Mouse (Mus musculus) CD4-positive, CD25-positive, alpha-beta regulatory T cell, adult 2 months (primary cell): Measurements from ENCODE around the gene Mcur1.

Experiments used
- DNase-seq: peaks from one replicate; pipeline ENCODE4 v3.0.0-alpha.2; 2012; ENCODE audit warnings: low read depth, low spot score

Mcur1 gene

GRCm38 (mm10) chr13:43559711-43560457 is at the start of gene Mcur1:
Gene Mcur1, minus strand, starts transcription at chr13:43560191.
- peak; percentile 95 for DNase-seq

DNA sequence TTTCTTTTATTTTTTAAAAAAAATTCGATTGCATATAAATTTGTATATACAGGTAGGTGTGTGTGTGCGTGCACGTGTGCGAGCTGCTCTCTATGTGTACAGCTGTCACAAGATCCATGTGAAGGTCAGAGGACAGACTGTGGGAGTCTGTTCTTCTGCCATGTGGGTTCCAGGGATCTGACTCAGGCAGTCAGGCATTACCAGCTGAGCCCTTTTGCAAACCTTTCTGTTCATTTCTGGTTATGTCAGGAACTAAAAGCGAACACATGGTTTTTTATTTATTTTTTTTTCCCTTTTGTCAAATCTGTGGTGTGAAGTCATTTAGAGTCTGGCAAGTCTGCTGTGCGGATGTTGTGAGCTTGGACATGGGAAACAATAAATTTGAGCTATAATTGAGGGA is 48.9 kb upstream of the Mcur1 start:
- DNase-seq: no peak

DNA sequence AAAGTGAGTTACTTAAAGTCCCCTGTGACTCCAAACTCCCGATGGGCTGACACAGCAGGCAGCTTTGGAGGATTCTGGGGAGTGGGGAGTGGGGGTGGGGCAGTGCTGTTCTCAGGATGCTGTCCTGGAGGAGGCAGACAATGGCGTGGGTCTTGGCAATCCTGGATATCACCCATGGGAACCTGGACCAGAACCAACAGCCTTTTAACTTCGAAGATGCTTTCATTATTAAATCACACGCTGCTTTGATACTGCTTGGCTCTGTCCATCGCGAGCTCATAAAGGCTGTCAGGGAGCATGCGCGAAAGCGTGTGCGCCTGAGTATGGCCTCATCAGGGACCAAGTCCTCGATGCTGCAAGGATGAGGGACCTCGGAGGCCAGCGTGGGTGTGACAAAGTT is 43.1 kb upstream of the Mcur1 start:
- DNase-seq: no peak

DNA sequence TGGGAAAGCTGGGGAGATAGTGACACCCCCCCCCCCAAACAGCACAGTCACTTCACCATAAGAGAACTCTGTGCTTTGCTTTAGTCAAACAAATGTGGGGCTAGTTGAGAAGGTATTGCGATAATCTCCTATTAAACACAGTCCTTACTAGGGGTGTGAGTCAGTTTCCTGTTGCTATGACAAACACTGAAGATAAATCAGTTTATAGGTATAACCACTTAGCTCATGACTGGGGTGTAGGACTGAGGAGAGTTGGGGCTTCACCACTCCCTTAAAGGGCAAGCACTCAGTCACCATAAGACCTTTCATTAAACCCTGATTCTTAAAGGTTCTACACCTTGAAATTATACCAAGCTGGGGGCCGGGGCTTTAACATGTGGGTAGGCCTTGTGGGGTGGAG is 42.4 kb upstream of the Mcur1 start:
- DNase-seq: no peak

DNA sequence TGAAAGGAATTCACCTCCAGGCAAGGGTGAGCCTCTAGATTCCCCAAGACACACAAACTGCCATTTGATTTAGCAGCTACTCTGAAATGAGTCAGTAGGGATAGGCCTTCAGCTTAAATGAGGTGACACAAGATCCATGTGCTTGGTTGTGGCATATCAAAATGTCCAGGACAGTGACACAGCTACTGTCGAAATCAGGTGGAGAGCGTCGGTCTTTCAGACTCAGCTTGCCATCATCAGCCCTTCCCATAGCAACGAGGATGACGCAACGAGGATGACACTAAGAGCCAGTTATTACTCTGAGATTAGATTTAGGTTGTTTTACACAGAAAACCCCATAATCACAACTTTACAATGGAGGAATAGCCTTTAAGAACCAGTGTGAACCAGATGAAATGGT is 41.0 kb upstream of the Mcur1 start:
- DNase-seq: no peak

GRCm38 (mm10) chr13:43595896-43596295 is 35.9 kb upstream of the Mcur1 start:
- DNase-seq: peak; percentile 76

DNA sequence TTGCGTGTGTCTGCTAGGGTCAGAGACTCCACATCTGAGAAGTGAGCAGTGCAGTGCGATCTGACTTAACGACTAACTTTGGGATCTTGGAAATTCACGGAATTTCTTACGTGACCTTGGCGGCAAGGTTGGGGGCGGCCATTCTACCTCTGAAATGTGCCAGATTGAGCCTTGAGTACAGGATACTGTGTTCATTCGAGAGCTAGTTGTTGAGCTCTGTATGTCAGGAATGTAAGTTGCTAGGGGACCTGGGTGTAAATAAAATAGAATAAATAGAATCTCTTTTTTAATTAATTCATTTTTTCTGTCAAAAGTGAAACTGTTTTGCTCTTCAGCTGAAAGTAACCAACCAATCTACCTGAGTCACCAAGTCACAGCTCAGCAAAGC is 32.7 kb upstream of the Mcur1 start:
- no peak for DNase-seq

DNA sequence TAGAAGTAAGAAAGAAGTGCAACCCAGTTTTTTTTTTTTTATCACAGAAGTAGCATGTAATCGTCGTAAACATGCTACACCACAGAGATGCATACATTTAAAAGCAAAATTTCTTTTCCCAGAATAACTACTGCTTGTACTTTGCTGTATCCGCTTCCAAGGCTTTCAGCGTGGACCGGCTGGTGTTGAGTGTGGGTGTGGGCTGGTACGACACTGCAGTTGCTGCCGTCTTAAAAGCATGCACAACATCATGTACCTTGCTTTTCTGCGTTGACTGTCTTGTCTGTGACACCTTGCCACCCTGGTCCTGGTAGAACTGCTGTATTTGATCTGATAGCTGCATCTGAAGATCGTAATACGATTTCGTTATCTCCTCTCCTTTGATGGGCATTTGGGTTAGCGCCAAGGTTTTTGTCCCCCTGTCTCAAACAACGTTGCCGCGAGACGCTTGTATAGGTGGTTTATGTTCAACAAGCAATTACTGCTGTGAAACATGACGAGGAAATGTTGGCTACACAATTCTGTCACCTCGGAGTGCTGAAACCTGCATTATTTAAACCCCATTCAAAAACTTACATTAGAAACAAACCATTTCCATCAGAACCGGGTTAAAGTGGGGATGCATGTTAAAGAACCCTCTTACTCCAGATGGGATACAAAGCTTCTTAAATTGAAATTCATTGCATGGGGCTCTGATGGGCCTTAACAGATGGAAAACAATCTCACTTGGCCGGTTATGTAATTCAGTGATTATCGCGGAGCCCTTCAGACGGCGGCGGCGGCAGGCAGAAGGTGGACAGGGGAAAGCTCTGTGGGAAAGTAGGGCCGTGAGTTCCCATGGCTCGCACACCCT is 32.1 kb upstream of the Mcur1 start:
- DNase-seq: no peak

GRCm38 (mm10) chr13:43587844-43588840 is 28.2 kb upstream of the Mcur1 start:
- no peak for DNase-seq

GRCm38 (mm10) chr13:43586966-43587365 is 27.0 kb upstream of the Mcur1 start:
- no peak for DNase-seq

GRCm38 (mm10) chr13:43585335-43585734 is 25.3 kb upstream of the Mcur1 start:
- no peak for DNase-seq

- no peak for DNase-seq
Measured at GRCm38 (mm10) chr13:43583504-43583903, 23.5 kb upstream of the Mcur1 start.

- no peak for DNase-seq
Measured at GRCm38 (mm10) chr13:43582961-43583360, 23.0 kb upstream of the Mcur1 start.

DNA sequence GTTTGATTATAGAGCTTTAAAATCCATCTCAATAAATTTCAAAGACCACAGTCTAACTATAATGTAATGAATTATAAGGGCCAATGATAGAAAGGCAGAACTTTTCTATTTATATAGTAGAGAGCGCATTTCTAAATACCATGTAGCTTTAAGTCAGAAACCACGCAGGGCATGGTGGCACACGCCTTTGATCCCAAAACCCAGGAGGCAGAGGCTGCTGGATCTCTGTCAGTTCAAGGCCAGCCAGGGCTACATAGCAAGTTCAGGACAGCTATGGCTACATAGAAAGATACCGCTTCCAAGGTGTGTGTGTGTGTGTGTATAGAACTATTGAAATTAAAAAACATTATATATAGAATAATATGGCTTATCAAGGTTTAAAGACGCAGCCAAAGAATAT is 20.7 kb upstream of the Mcur1 start:
- no peak for DNase-seq

DNA sequence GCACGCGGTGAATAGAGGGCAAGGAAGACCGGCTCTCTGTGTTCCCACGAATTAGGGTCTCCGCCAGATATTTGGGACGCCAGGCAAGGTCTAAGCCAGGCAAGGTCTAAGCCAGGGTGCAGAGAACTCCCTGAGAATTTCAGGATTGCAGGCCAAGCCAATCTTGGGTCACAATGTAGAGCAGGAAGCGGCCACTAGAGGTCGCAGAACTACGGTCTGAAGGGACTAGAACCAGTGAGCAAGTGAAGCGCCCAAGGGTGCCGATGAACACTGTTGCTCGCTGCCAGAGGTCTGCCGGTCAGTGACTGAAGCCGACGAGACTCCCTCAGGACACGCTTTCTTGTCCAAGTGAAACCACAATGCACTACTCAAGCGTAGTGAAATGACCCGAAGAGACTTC is 19.7 kb upstream of the Mcur1 start:
- DNase-seq: peak; percentile 78

GRCm38 (mm10) chr13:43577766-43578165 is 17.8 kb upstream of the Mcur1 start:
- DNase-seq: no peak

- peak; percentile 61 for DNase-seq
Measured at GRCm38 (mm10) chr13:43577254-43577653, 17.3 kb upstream of the Mcur1 start.

GRCm38 (mm10) chr13:43575431-43575830 is 15.4 kb upstream of the Mcur1 start:
- DNase-seq: no peak

DNA sequence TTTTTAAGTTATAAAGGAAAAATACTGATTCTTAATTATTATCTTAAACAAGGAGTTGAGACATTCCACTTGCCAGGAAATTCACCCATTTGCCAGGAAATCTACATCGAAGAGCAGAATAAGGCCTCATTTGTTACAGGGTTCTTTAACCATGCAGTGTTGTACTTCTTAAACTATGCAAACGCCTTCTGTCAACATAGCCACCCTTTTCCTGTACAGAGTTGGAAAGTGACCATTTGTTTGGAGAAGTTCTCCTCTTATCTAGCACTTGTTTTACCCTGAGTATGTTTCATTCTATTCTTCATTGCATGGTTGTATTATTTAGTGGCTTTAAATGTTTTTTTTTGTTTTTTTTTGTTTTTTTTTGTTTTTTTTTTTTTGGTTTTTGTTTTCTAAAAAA is 14.0 kb upstream of the Mcur1 start:
- DNase-seq: no peak

- no peak for DNase-seq
Measured at GRCm38 (mm10) chr13:43567141-43567891, 7.3 kb upstream of the Mcur1 start.

DNA sequence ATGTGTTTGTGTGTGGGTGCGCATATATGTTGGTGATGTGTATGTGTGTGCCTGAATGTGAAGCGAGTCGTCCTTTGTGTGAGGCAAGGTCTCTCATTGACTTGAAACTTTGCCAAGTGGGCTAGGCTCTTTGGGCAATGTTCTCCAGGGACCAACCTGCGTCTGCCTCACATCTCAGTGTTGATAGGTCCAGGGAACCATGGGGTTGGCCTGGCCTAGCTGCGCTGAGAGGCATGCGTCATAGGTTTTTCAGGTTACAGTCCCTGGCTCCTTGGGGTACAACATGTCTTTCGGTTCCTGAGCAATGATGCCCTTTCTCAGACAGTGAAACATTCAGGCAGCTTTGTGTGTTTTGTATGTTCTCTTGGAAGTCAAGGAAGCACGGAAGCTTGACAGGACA is 6.2 kb upstream of the Mcur1 start:
- DNase-seq: no peak
